Mouse (Mus musculus) liver, adult 2 months (tissue): ENCODE results near the gene Plp2.

Experiments
- CTCF ChIP-seq: fragments of 200-500 bp; IDR thresholded peaks from 2 replicates; pipeline ENCODE4 v1.5.1; 2011; ENCODE audit warnings: low read depth, low read length, control low read depth
- POLR2A ChIP-seq: fragments of 200-500 bp; IDR thresholded peaks from 2 replicates; pipeline ENCODE4 v1.6.1; 2011; ENCODE audit warnings: low read length, control low read depth; ENCODE audit not compliant: insufficient read depth; ENCODE audit errors: extremely low read depth

GRCm38 (mm10) chrX:7638401-7639091 is 32.6 kb downstream of the Plp2 start, which contains the start of gene Syp:
- no peak for TF ChIP-seq CTCF
- no peak for TF ChIP-seq POLR2A
